ENCODE assay signal across 14 mouse cellular contexts in the genomic region with DNA sequence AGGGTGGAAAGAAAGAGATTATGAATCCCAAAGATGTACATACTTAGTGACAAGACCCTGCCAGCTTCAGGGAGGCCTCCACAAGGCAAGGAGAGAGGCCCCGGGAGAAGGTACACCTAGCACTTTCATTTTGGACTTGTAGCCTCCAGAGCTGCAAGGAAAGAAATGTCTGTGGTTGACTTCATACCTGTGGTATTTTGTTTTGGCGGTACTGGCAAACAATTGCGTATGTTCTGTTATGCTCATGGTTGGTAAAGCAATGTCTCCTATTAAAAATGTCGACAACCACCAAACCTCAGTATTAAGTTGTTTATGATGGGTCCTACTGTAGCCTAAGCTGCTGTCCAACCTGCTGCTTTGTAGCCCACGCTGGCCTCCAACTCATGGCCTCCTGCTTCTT. TPM values are rescaled to one million over a fixed set of nuclear protein-coding genes. Genes with fewer than 3 reads are reported as not detected.
"Had no signal": no experiment of that assay in that cellular context is flagged by ENCODE, and none has a peak within 500 bp of the region (broad histone marks: within the 10 kb centered on the region; RNA-seq: fewer than 3 reads in every experiment).

No protein-coding gene starts in this region.

- H3K27ac ChIP-seq: kidney, postnatal 0 days; limb, embryonic 15.5 days; liver, embryonic 12.5 days; lung, embryonic 15.5 days; midbrain, embryonic 10.5 days; midbrain, embryonic 15.5 days; neural tube, embryonic 12.5 days; stomach, postnatal 0 days had no signal

- H3K27me3 ChIP-seq: limb, embryonic 15.5 days; liver, embryonic 12.5 days; lung, embryonic 15.5 days; midbrain, embryonic 15.5 days; neural tube, embryonic 12.5 days had no signal

- H3K4me2 ChIP-seq: limb, embryonic 15.5 days; liver, embryonic 12.5 days; lung, embryonic 15.5 days; midbrain, embryonic 15.5 days; neural tube, embryonic 12.5 days had no signal

- H3K4me3 ChIP-seq: limb, embryonic 15.5 days; liver, embryonic 12.5 days; lung, embryonic 15.5 days; midbrain, embryonic 10.5 days; midbrain, embryonic 15.5 days; neural tube, embryonic 12.5 days had no signal

- H3K4me1 ChIP-seq: limb, embryonic 15.5 days; midbrain, embryonic 10.5 days; midbrain, embryonic 15.5 days; neural tube, embryonic 12.5 days had no signal

- H3K36me3 ChIP-seq: limb, embryonic 15.5 days; lung, embryonic 15.5 days; midbrain, embryonic 15.5 days; neural tube, embryonic 12.5 days had no signal

- H3K9ac ChIP-seq: limb, embryonic 15.5 days; liver, embryonic 12.5 days; lung, embryonic 15.5 days; midbrain, embryonic 15.5 days; neural tube, embryonic 12.5 days had no signal

- DNase-seq: kidney, postnatal 36 days; layer of hippocampus, adult 9-11 months; layer of hippocampus, postnatal 36 days; lung, postnatal 4 days; thymus, postnatal 4 days had no signal

- H3K9me3 ChIP-seq: limb, embryonic 15.5 days; liver, embryonic 12.5 days; lung, embryonic 15.5 days; midbrain, embryonic 15.5 days; neural tube, embryonic 12.5 days had no signal

- ATAC-seq: liver, embryonic 12.5 days; midbrain, embryonic 15.5 days had no signal

RNA-seq across cellular contexts. Expression of a gene that starts 40.9 kb away (rescaled TPM):
- total RNA-seq: neutrophil, adult 5-6 weeks had no signal
